Mouse (Mus musculus) frontal cortex, postnatal 36 days (tissue): ENCODE data around the gene A930018P22Rik.
"Not testable (repeated sequence)": the region's sequence is repeated elsewhere in the genome, so short reads cannot be mapped to it uniquely, and the experiment has no call there.

Experiments used
- DNase-seq, 2 experiments: peaks; one replicate each; pipeline ENCODE4 v3.0.0; 2022; ENCODE audit warnings: low spot score in 2 of 2

The A930018P22Rik gene

GRCm38 (mm10) chr2:104117173-104117572, 5.4 kb upstream of the A930018P22Rik start:
- DNase-seq = not testable (repeated sequence)

GRCm38 (mm10) chr2:104119097-104119496, 3.5 kb upstream of the A930018P22Rik start:
- DNase-seq = no peak

GRCm38 (mm10) chr2:104120312-104120711, 2.3 kb upstream of the A930018P22Rik start:
- DNase-seq = no peak

- no peak for DNase-seq
Observed at GRCm38 (mm10) chr2:104121681-104122504, 676 bp upstream of the A930018P22Rik start.

GRCm38 (mm10) chr2:104123540-104123939, 971 bp downstream of the A930018P22Rik start:
- no peak for DNase-seq

- no peak for DNase-seq
Observed at GRCm38 (mm10) chr2:104124071-104124470, 1.5 kb downstream of the A930018P22Rik start.

GRCm38 (mm10) chr2:104128803-104129531, 6.4 kb downstream of the A930018P22Rik start:
- no peak for DNase-seq

GRCm38 (mm10) chr2:104130165-104130564, 7.6 kb downstream of the A930018P22Rik start:
- DNase-seq = peak in 1 of 2 experiments; percentile 33

GRCm38 (mm10) chr2:104130969-104131368, 8.4 kb downstream of the A930018P22Rik start:
- DNase-seq = no peak

- DNase-seq = no peak
Observed at GRCm38 (mm10) chr2:104132266-104132859, 9.8 kb downstream of the A930018P22Rik start.

- DNase-seq = no peak
Observed at GRCm38 (mm10) chr2:104133042-104133810, 10.7 kb downstream of the A930018P22Rik start.

- peak; percentile 62 to 84 for DNase-seq
Observed at GRCm38 (mm10) chr2:104134150-104135056, 11.8 kb downstream of the A930018P22Rik start.

- no peak for DNase-seq
Observed at GRCm38 (mm10) chr2:104135920-104136319, 13.4 kb downstream of the A930018P22Rik start.

- no peak for DNase-seq
Observed at GRCm38 (mm10) chr2:104142140-104142539, 19.6 kb downstream of the A930018P22Rik start.

- DNase-seq = no peak
Observed at GRCm38 (mm10) chr2:104144004-104144403, 21.4 kb downstream of the A930018P22Rik start.

- peak; percentile 30 to 52 for DNase-seq
Observed at GRCm38 (mm10) chr2:104145983-104146382, 23.4 kb downstream of the A930018P22Rik start.

- DNase-seq = no peak
Observed at GRCm38 (mm10) chr2:104147910-104148561, 25.5 kb downstream of the A930018P22Rik start.

- DNase-seq = no peak
Observed at GRCm38 (mm10) chr2:104150608-104151397, 28.2 kb downstream of the A930018P22Rik start.

- DNase-seq = no peak
Observed at GRCm38 (mm10) chr2:104153345-104153744, 30.8 kb downstream of the A930018P22Rik start.
